Comparison of ENCODE assay signal across 25 mouse cellular contexts in genomic region chr8:113836892-113837569, GRCm38 (mm10). TPM values are rescaled to one million over a fixed set of nuclear protein-coding genes. Genes with fewer than 3 reads are reported as not detected.
DNase-seq lines count a peak whose midpoint lies in the region; ATAC-seq and TF ChIP-seq lines count a peak whose summit lies in the region.
"Had no signal": no experiment of that assay in that cellular context is flagged by ENCODE, and none has a peak within 500 bp of the region (broad histone marks: within the 10 kb centered on the region; RNA-seq: fewer than 3 reads in every experiment).

No protein-coding gene starts in this region.

- TF ChIP-seq POLR2A in brain, embryonic 14.5 days (IDR thresholded peaks at IDR 0.05; ENCODE audit: borderline replicate concordance, extremely low read depth, insufficient read depth, insufficient read length, poor library complexity, severe bottlenecking) = no peak

- no peak for DNase-seq in heart, adult 11 months
- DNase-seq in kidney, postnatal 0 days (ENCODE audit: low spot score) = peak; percentile 54
- DNase-seq in kidney, adult 8-10 months = no peak
- DNase-seq in lung, postnatal 36 days = no peak
- peak; percentile 12 for DNase-seq in brain, embryonic 14.5 days (ENCODE audit: low read depth)
- DNase-seq in left cerebral cortex, adult 18-20 months (ENCODE audit: low spot score in 2 of 2) = no peak
- DNase-seq: adrenal gland, postnatal 36 days; B cell, adult 2 months; cerebellum, adult 2 months; cerebellum, postnatal 36 days; layer of hippocampus, adult 9-11 months; liver, embryonic 13.5 days; right cerebral cortex, postnatal 14 days; spleen, adult 18-20 months; thymus, adult 18-20 months; thymus, postnatal 4 days had no signal

- H3K9ac ChIP-seq in heart, embryonic 16.5 days (ENCODE audit: low read length) = no peak overlapping the region
- no peak overlapping the region for H3K9ac ChIP-seq in kidney, postnatal 0 days (ENCODE audit: low read depth, low read length)
- H3K9ac ChIP-seq in lung, embryonic 16.5 days (ENCODE audit: low read length) = no peak overlapping the region
- H3K9ac ChIP-seq: heart, embryonic 15.5 days; hindbrain, embryonic 12.5 days; liver, embryonic 13.5 days; midbrain, embryonic 13.5 days; neural tube, embryonic 15.5 days had no signal

- peaks cover 3% of the 10 kb centered on the region; the same call in 1 of the 2 replicates for H3K4me1 ChIP-seq in heart, embryonic 16.5 days (ENCODE audit: control insufficient read depth, insufficient read depth, low read length)
- 0 out of 2 replicates have a peak, but pooled peaks cover 5% of the 10 kb centered on the region for H3K4me1 ChIP-seq in kidney, postnatal 0 days (replicated peaks; ENCODE audit: insufficient read depth, low read length)
- H3K4me1 ChIP-seq in lung, embryonic 16.5 days (replicated peaks; ENCODE audit: control insufficient read depth, insufficient read depth, low read length) = peaks cover 8% of the 10 kb centered on the region
- H3K4me1 ChIP-seq: liver, embryonic 13.5 days had no signal

- 43% methylated on average over 8 of the region's 8 CpGs for WGBS in heart, embryonic 16.5 days
- 26% methylated on average over 8 of the region's 8 CpGs for WGBS in kidney, postnatal 0 days
- 25% methylated on average over 8 of the region's 8 CpGs for WGBS in lung, embryonic 16.5 days

- H3K4me2 ChIP-seq in heart, embryonic 16.5 days (ENCODE audit: low read depth, low read length) = no peak overlapping the region
- no peak overlapping the region for H3K4me2 ChIP-seq in kidney, postnatal 0 days (ENCODE audit: low read length)
- no peak overlapping the region for H3K4me2 ChIP-seq in lung, embryonic 16.5 days (ENCODE audit: low read depth, low read length)
- H3K4me2 ChIP-seq: heart, embryonic 15.5 days; hindbrain, embryonic 12.5 days; liver, embryonic 13.5 days; midbrain, embryonic 13.5 days; neural tube, embryonic 15.5 days had no signal

- H3K27ac ChIP-seq in heart, embryonic 16.5 days (ENCODE audit: low read length) = no peak overlapping the region
- H3K27ac ChIP-seq in kidney, postnatal 0 days = no peak overlapping the region
- H3K27ac ChIP-seq in lung, embryonic 16.5 days (ENCODE audit: low read length) = peak overlapping the region; percentile 30; the same call in 1 of the 2 replicates
- H3K27ac ChIP-seq: embryonic facial prominence, embryonic 10.5 days; heart, embryonic 15.5 days; hindbrain, embryonic 12.5 days; liver, embryonic 13.5 days; midbrain, embryonic 13.5 days; neural tube, embryonic 15.5 days had no signal

- TF ChIP-seq CTCF in kidney, postnatal 0 days (IDR thresholded peaks at IDR 0.05; ENCODE audit: low read depth) = peak; percentile 36; the same call in 1 of the 2 replicates
- TF ChIP-seq CTCF in brain, embryonic 14.5 days (IDR thresholded peaks at IDR 0.05; ENCODE audit: borderline replicate concordance, extremely low read depth, insufficient read depth, insufficient read length) = no peak

- H3K9me3 ChIP-seq in heart, embryonic 16.5 days (replicated peaks; ENCODE audit: control insufficient read depth, low read length) = no peaks in the 10 kb centered on the region
- H3K9me3 ChIP-seq in kidney, postnatal 0 days (replicated peaks; ENCODE audit: low read length) = no peaks in the 10 kb centered on the region
- H3K9me3 ChIP-seq in lung, embryonic 16.5 days (ENCODE audit: control insufficient read depth, low read length) = no peaks in the 10 kb centered on the region
- H3K9me3 ChIP-seq: embryonic facial prominence, embryonic 10.5 days; heart, embryonic 15.5 days; hindbrain, embryonic 12.5 days; liver, embryonic 13.5 days; midbrain, embryonic 13.5 days; neural tube, embryonic 15.5 days had no signal

- H3K36me3 ChIP-seq in heart, embryonic 16.5 days (ENCODE audit: control insufficient read depth, insufficient read depth) = no peaks in the 10 kb centered on the region
- H3K36me3 ChIP-seq in kidney, postnatal 0 days (ENCODE audit: insufficient read depth, low read length) = no peaks in the 10 kb centered on the region
- no peaks in the 10 kb centered on the region for H3K36me3 ChIP-seq in lung, embryonic 16.5 days (ENCODE audit: control insufficient read depth, insufficient read depth, low read length)
- H3K36me3 ChIP-seq: embryonic facial prominence, embryonic 10.5 days; heart, embryonic 15.5 days; hindbrain, embryonic 12.5 days; liver, embryonic 13.5 days; midbrain, embryonic 13.5 days; neural tube, embryonic 15.5 days had no signal

- H3K4me3 ChIP-seq in heart, embryonic 16.5 days (ENCODE audit: low read length) = no peak overlapping the region
- no peak overlapping the region for H3K4me3 ChIP-seq in kidney, postnatal 0 days (replicated peaks; ENCODE audit: low read depth, low read length)
- no peak overlapping the region for H3K4me3 ChIP-seq in lung, embryonic 16.5 days (ENCODE audit: low read length)
- H3K4me3 ChIP-seq: embryonic facial prominence, embryonic 10.5 days; heart, embryonic 15.5 days; hindbrain, embryonic 12.5 days; liver, embryonic 13.5 days; midbrain, embryonic 13.5 days; neural tube, embryonic 15.5 days had no signal

- peak; percentile 41; the same call in 1 of the 2 replicates for ATAC-seq in heart, embryonic 16.5 days (replicated peaks; ENCODE audit: extremely low read depth, insufficient read depth, low FRiP score)
- no peak for ATAC-seq in kidney, postnatal 0 days (replicated peaks; ENCODE audit: low FRiP score, low read depth)
- peak; percentile 70; the same call in 1 of the 2 replicates for ATAC-seq in lung, embryonic 16.5 days (ENCODE audit: low read depth)
- ATAC-seq: midbrain, embryonic 13.5 days had no signal

- no peaks in the 10 kb centered on the region; the same call in 1 of the 2 replicates for H3K27me3 ChIP-seq in heart, embryonic 16.5 days (ENCODE audit: control insufficient read depth, insufficient read depth, low read length)
- no peaks in the 10 kb centered on the region for H3K27me3 ChIP-seq in kidney, postnatal 0 days (ENCODE audit: insufficient read depth, low read length)
- no peaks in the 10 kb centered on the region for H3K27me3 ChIP-seq in lung, embryonic 16.5 days (ENCODE audit: control insufficient read depth, insufficient read depth, low read depth, low read length)
- H3K27me3 ChIP-seq: heart, embryonic 15.5 days; hindbrain, embryonic 12.5 days; liver, embryonic 13.5 days; neural tube, embryonic 15.5 days had no signal

RNA-seq across cellular contexts. Expression of gene Adamts18, which starts 11.5 kb away (rescaled TPM):
- polyA plus RNA-seq in heart, embryonic 16.5 days (2015; fragmentation: Nextera tagmentation; extraction: Ambion mirVana) = 0.79 and 1.2 TPM in 2 replicates
- 1.6 and 2.0 TPM in 2 replicates for polyA plus RNA-seq in kidney, postnatal 0 days (2015; fragmentation: Nextera tagmentation; extraction: Ambion mirVana)
- 8.4 and 9.0 TPM in 2 replicates for polyA plus RNA-seq in lung, embryonic 16.5 days (2015; fragmentation: Nextera tagmentation; extraction: Ambion mirVana)
- 5.5 and 11.0 TPM in 2 replicates for polyA plus RNA-seq in brain, embryonic 14.5 days (2012; rRNA removed)
- 1 to 10 TPM; 1.6 TPM for total RNA-seq in left cerebral cortex, adult 18-20 months (2021)
- total RNA-seq: adrenal gland, postnatal 36 days; gastrocnemius, adult 18-20 months; megakaryocyte progenitor cell, adult 5-6 weeks had no signal

Comparison
In these comparisons a context has a peak if more than half of its experiments do, and no peak if none do; other contexts are left out.
1. DNase-seq: peak in kidney, postnatal 0 days (single experiment) and brain, embryonic 14.5 days (single experiment); none in heart, adult 11 months (single experiment), kidney, adult 8-10 months (0 of 2), lung, postnatal 36 days (single experiment) and left cerebral cortex, adult 18-20 months (0 of 2).